Mouse (Mus musculus) liver, embryonic 14.5 days (tissue): ENCODE results near the gene Disp1.

Experiments
- CTCF ChIP-seq: IDR thresholded peaks from 2 replicates; pipeline ENCODE4 v1.5.1; 2016; ENCODE audit warnings: antibody characterized with exemption, low read depth, control low read depth
- EP300 ChIP-seq: IDR thresholded peaks from 2 replicates; pipeline ENCODE4 v1.6.1; 2016; ENCODE audit warnings: antibody characterized with exemption, low read depth

DNA sequence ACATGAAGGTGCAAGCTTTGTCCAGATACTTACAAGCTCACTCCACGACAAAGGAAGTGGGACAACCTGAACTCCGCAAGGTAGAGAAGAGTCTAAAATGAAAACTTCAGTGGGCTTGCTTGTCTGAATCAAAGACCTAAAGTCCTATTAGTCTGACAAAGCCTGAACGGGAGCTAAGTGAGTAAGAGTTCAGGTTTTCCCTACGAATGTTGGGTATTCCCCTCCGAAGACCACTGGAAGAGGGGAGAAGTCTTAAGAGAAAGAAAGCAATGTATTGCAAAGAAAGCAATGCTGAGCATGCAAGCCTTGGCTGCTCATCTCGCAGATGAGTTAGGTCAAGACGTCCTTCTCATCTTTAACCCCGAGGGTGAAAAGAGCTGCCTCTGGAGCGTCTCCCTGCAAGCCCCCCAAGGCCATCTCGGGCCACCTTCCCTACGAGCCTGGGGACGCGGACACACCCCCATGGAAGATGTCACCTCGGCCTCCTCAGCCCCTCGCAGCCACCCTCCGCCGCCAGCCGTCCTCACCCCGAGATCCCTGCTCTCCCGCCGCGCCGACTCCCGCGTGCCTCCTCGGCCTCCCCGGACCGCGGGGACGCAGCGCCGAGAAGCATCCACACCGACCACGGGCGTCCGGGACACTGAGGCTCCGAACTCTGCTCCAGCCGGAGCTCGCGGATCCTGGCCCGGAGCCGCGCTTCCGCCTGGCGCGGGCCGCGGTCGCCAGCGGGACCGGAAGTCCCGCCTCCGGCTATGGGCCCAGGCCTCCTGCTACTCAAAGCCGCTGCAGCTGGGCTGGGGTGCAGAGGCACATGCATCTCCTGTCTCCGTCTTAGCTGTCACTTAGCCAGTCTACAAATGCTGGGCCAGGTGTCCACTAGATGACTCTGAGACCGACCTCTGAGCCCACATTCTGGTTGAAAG lies at the start of gene Disp1:
- TF ChIP-seq CTCF = no peak
- no peak for TF ChIP-seq EP300
